Mouse (Mus musculus) ES-E14 (cell line): Measurements from ENCODE around the gene Metap1d. TPM values are rescaled to one million over a fixed set of nuclear protein-coding genes. Genes with fewer than 3 reads are reported as not detected.
A peak's percentile ranks its signal among the peaks of the same experiment; 100 is the strongest.

ENCODE experiments used
- DNase-seq: peaks from one replicate; pipeline ENCODE4 v3.0.0-alpha.2; 2013; ENCODE audit warnings: low read depth, low spot score
- H3K27ac ChIP-seq: 2 replicates; pipeline ENCODE4 v1.5.1; 2012; ENCODE audit warnings: low read depth, mild to moderate bottlenecking, low read length, moderate library complexity, mixed read lengths; ENCODE audit not compliant: poor library complexity, insufficient read depth, severe bottlenecking
- H3K36me3 ChIP-seq: 2 replicates; pipeline ENCODE4 v1.6.1; 2012; ENCODE audit warnings: mild to moderate bottlenecking, low read length, moderate library complexity, mixed read lengths; ENCODE audit not compliant: control insufficient read depth, poor library complexity, insufficient read depth, severe bottlenecking
- H3K4me1 ChIP-seq, 2 experiments: fragments of 150-350 bp in 1 of 2; sonication (generic) in 1 of 2; 2 replicates each; pipeline ENCODE4 v1.6.1; 2012; ENCODE audit warnings: low read length in 2 of 2, mild to moderate bottlenecking in 1 of 2, mixed read lengths in 1 of 2; ENCODE audit not compliant: control insufficient read depth in 2 of 2, insufficient read depth in 2 of 2, poor library complexity in 1 of 2
- H3K4me3 ChIP-seq, 2 experiments: fragments of 150-350 bp in 1 of 2; sonication (generic) in 1 of 2; 2 replicates each; pipeline ENCODE4 v1.5.1; 2012; ENCODE audit warnings: low read length in 2 of 2, low read depth in 1 of 2, mild to moderate bottlenecking in 1 of 2, mixed read lengths in 1 of 2; ENCODE audit not compliant: insufficient read depth in 1 of 2, poor library complexity in 1 of 2, severe bottlenecking in 1 of 2
- H3K9ac ChIP-seq: 2 replicates; pipeline ENCODE4 v1.6.1; 2012; ENCODE audit warnings: low read depth, mild to moderate bottlenecking, low read length, mixed read lengths; ENCODE audit not compliant: poor library complexity, insufficient read depth, severe bottlenecking
- H3K9me3 ChIP-seq: fragments of 150-350 bp; sonication (generic); 2 replicates; pipeline ENCODE4 v1.6.1; 2012; ENCODE audit warnings: low read depth, mild to moderate bottlenecking, low read length; ENCODE audit not compliant: control insufficient read depth, insufficient read depth
- CHD2 ChIP-seq: IDR thresholded peaks from 2 replicates; pipeline ENCODE4 v1.6.1; 2014; ENCODE audit warnings: mild to moderate bottlenecking, low read depth, low read length, inconsistent platforms
- HCFC1 ChIP-seq: IDR thresholded peaks from 2 replicates; pipeline ENCODE4 v1.6.1; 2012; ENCODE audit warnings: low read length, inconsistent platforms, borderline replicate concordance; ENCODE audit not compliant: insufficient read depth
- MAFK ChIP-seq: IDR thresholded peaks from 2 replicates; pipeline ENCODE4 v1.6.1; 2014; ENCODE audit warnings: mild to moderate bottlenecking, low read depth, low read length, inconsistent platforms; ENCODE audit not compliant: insufficient read depth
- ZC3H11A ChIP-seq: IDR thresholded peaks from 2 replicates; pipeline ENCODE4 v1.6.1; 2012; ENCODE audit warnings: low read depth, mild to moderate bottlenecking, inconsistent platforms, low read length, borderline replicate concordance
- ZNF384 ChIP-seq: IDR thresholded peaks from 2 replicates; pipeline ENCODE4 v1.6.1; 2012; ENCODE audit warnings: low read depth, low read length, inconsistent platforms
- in situ Hi-C, 2 experiments: fragments of 600-800 bp; cut with MboI; formaldehyde crosslinking; loops; one replicate each; pipeline ENCODE4 v1.15.1; 2025; ENCODE audit warnings: low sequenced_read_pairs in 2 of 2, inconsistent platforms in 1 of 2; ENCODE audit not compliant: unreplicated experiment in 2 of 2
- total RNA-seq: library from RNA; depleted of rRNA; stranded (reverse); fragments of 300-350 nt; gene quantifications from 2 replicates; pipeline ENCODE4 v1.2.3, GENCODE M21; 2012

Gene Metap1d
- total RNA-seq, 1 experiment = 18.8 TPM

GRCm38 (mm10) chr2:71531990-71532970, 79.2 kb downstream of the Metap1d start:
- peaks cover 0 to 2% of the 10 kb centered on the region in 2 experiments; a peak in 1 of 4 replicates for H3K4me1 ChIP-seq
- in situ Hi-C loops = loop anchor here in 1 of 2 experiments (10.0 to 25.0 kb wide), 3 partner anchors 1057 to 1945 kb away; partner anchors contain the start of genes Lrp2, Sp5 and Sp9
- no peak overlapping the region for H3K4me3 ChIP-seq
- no peak for DNase-seq
- H3K27ac ChIP-seq = no peak overlapping the region
- H3K9me3 ChIP-seq = no peaks in the 10 kb centered on the region
- no peaks in the 10 kb centered on the region for H3K36me3 ChIP-seq
- no peak overlapping the region for H3K9ac ChIP-seq
- no peak for TF ChIP-seq CHD2

GRCm38 (mm10) chr2:71533094-71533493, 80.0 kb downstream of the Metap1d start:
- H3K9me3 ChIP-seq = no peaks in the 10 kb centered on the region
- H3K27ac ChIP-seq = no peak overlapping the region
- no peak overlapping the region for H3K9ac ChIP-seq
- no peaks in the 10 kb centered on the region for H3K36me3 ChIP-seq
- DNase-seq = no peak
- H3K4me3 ChIP-seq = no peak overlapping the region
- TF ChIP-seq CHD2 = no peak
- TF ChIP-seq HCFC1 = no peak
- no peak for TF ChIP-seq MAFK
- no peak for TF ChIP-seq ZNF384
- no peak for TF ChIP-seq ZC3H11A
- in situ Hi-C loops = loop anchor here in 1 of 2 experiments (10.0 to 25.0 kb wide), 3 partner anchors 1058 to 1946 kb away; partner anchors contain the start of genes Lrp2, Sp5 and Sp9
- peaks cover 0 to 2% of the 10 kb centered on the region in 2 experiments; a peak in 1 of 4 replicates for H3K4me1 ChIP-seq

GRCm38 (mm10) chr2:71534242-71535052, 81.4 kb downstream of the Metap1d start:
- in situ Hi-C loops = loop anchor here in 1 of 2 experiments (10.0 to 25.0 kb wide), 3 partner anchors 1060 to 1947 kb away; partner anchors contain the start of genes Lrp2, Sp5 and Sp9
- TF ChIP-seq HCFC1 = no peak
- TF ChIP-seq MAFK = no peak
- no peak overlapping the region for H3K9ac ChIP-seq
- DNase-seq = no peak
- H3K9me3 ChIP-seq = no peaks in the 10 kb centered on the region
- H3K4me1 ChIP-seq = peaks cover 0 to 4% of the 10 kb centered on the region in 2 experiments; a peak in 1 of 4 replicates
- H3K36me3 ChIP-seq = no peaks in the 10 kb centered on the region
- no peak overlapping the region for H3K4me3 ChIP-seq
- H3K27ac ChIP-seq = no peak overlapping the region

GRCm38 (mm10) chr2:71540611-71541417, 87.7 kb downstream of the Metap1d start:
- Histone ChIP-seq H3K4me3 (peak overlapping the region; percentile 2 to 33; a peak in 3 of 4 replicates), H3K4me1 (peaks cover 0 to 20% of the 10 kb centered on the region in 2 experiments; a peak in 2 of 4 replicates), H3K36me3 (no peaks in the 10 kb centered on the region), H3K9ac (no peak overlapping the region), H3K9me3 (no peaks in the 10 kb centered on the region), H3K27ac (no peak overlapping the region)
- no peak for DNase-seq
- in situ Hi-C loops = loop anchor here (10.0 to 25.0 kb wide), 3 partner anchors 976 to 1954 kb away; partner anchors contain the start of gene Lrp2 (in 1 of the 2)
- no peak for TF ChIP-seq ZNF384
- no peak for TF ChIP-seq HCFC1
- TF ChIP-seq CHD2 = no peak
- TF ChIP-seq ZC3H11A = no peak
